Mouse (Mus musculus): ENCODE results near the gene Slco6d1. TPM values are rescaled to one million over a fixed set of nuclear protein-coding genes. Genes with fewer than 3 reads are reported as not detected.
"Not testable (repeated sequence)": the region's sequence is repeated elsewhere in the genome, so short reads cannot be mapped to it uniquely, and the experiment has no call there.

The Slco6d1 gene
- polyA plus RNA-seq, 1 experiment from 2014 or later, result not detected

DNA sequence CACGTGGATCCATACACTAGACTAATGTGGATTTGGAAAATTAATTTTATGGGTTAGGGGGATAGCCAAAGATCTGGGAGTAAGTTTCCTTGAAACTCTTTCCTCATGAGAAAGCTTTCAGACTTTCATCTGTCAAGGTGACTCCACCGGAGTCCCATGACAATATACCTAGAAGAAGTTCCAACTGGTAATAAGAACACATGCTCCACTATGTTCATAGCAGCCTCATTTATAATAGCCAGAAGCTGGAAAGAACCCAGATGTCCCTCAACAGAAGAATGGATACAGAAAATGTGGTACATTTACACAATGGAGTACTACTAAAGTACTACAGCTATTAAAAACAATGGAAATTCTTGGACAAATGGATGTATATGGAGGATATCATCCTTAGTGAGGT, 107.4 kb downstream of the Slco6d1 start:
- 92% methylated on average over 1 of the region's 2 CpGs for WGBS
- not testable (repeated sequence) for H3K9ac ChIP-seq (ENCODE audit: low read length); H3K4me1 ChIP-seq (ENCODE audit: control insufficient read depth, insufficient read depth, low read length); DNase-seq (ENCODE audit: low spot score); H3K9me3 ChIP-seq (ENCODE audit: control insufficient read depth, low read length); H3K36me3 ChIP-seq (ENCODE audit: control insufficient read depth, insufficient read depth, low read length); H3K27ac ChIP-seq (ENCODE audit: low read depth, low read length); H3K4me3 ChIP-seq (ENCODE audit: low read depth, low read length); H3K27me3 ChIP-seq (ENCODE audit: control insufficient read depth, insufficient read depth, low read length); ATAC-seq (ENCODE audit: insufficient read depth, low FRiP score, low TSS enrichment); H3K4me2 ChIP-seq (ENCODE audit: low read depth)

DNA sequence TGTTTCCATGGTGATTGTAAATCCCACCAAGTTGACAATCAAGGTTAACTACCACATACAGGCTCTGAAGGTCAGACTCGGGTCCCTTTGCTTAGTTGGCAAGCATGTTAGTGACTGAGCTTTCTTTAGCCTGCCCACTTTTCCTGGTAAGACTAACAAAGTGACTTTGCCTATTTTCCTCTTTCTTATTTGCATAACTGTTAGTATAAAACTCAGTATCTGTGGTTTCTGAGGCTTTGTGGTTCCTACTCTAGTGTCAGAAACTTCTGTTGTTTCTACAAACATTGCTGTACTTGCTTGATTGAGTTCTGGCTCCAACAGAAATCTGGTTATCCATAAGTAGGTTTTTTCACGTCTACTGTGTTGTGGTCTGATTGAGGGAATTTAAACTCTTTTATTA, 124.4 kb downstream of the Slco6d1 start:
- no peak for ATAC-seq (ENCODE audit: insufficient read depth, low FRiP score, low TSS enrichment)
- no peak overlapping the region for H3K4me3 ChIP-seq (ENCODE audit: low read depth, low read length)
- no peaks in the 10 kb centered on the region for H3K4me1 ChIP-seq (ENCODE audit: control insufficient read depth, insufficient read depth, low read length)
- no peak for DNase-seq (ENCODE audit: low spot score)
- no peaks in the 10 kb centered on the region for H3K27me3 ChIP-seq (ENCODE audit: control insufficient read depth, insufficient read depth, low read length)
- no peaks in the 10 kb centered on the region for H3K36me3 ChIP-seq (ENCODE audit: control insufficient read depth, insufficient read depth, low read length)
- no peak overlapping the region for H3K4me2 ChIP-seq (ENCODE audit: low read depth)
- no peak overlapping the region for H3K27ac ChIP-seq (ENCODE audit: low read depth, low read length)
- no peak overlapping the region for H3K9ac ChIP-seq (ENCODE audit: low read length)
- 83% methylated on average over 2 of the region's 2 CpGs for WGBS
- no peaks in the 10 kb centered on the region for H3K9me3 ChIP-seq (ENCODE audit: control insufficient read depth, low read length)

DNA sequence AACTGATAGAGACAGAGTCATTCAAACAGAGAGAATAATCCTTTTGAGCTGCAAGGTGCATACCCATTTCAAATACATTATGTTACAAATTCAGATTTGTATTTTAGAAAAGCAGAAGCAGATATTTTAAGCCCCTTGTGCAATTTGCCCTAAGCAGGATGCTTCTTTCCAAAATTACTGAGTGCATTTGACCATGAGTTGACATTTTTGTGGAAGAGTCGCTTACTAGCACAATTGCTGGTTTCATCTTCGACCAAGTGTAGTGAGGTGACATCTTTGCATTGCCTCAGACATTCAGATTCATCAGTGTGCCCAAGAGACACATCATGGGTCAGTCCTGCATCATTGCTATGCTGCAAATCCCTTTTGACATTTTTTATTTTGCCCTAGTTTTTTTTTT, 133.5 kb downstream of the Slco6d1 start:
- DNase-seq (ENCODE audit: low spot score), result no peak
- no peak for ATAC-seq (ENCODE audit: insufficient read depth, low FRiP score, low TSS enrichment)
- WGBS, result 83% methylated on average over 2 of the region's 2 CpGs

DNA sequence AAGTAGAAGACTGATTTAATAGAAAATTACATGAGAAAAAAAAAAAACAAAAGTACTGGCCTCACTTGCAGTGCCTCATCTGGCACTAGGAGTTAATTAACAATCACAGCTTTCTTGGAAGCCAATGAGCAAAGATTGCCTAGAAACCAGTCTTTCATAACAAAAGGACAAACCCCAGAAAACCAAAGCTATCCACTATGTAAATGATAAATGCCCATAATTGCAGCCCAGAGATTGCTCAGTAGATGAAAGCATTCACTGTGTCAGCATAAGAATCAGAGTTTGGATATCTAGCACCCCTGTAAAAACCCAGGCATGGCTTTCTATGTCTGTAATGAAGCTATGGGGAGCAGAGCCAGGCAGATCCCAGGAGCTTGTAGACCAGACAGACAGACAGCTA, 144.8 kb downstream of the Slco6d1 start:
- Histone ChIP-seq H3K9me3 (ENCODE audit: control insufficient read depth, low read length) (no peaks in the 10 kb centered on the region), H3K4me1 (ENCODE audit: control insufficient read depth, insufficient read depth, low read length) (no peaks in the 10 kb centered on the region), H3K36me3 (ENCODE audit: control insufficient read depth, insufficient read depth, low read length) (no peaks in the 10 kb centered on the region), H3K4me3 (ENCODE audit: low read depth, low read length) (no peak overlapping the region), H3K27ac (ENCODE audit: low read depth, low read length) (no peak overlapping the region), H3K4me2 (ENCODE audit: low read depth) (no peak overlapping the region), H3K9ac (ENCODE audit: low read length) (no peak overlapping the region), H3K27me3 (ENCODE audit: control insufficient read depth, insufficient read depth, low read length) (no peaks in the 10 kb centered on the region)
- DNase-seq (ENCODE audit: low spot score) (no peak), ATAC-seq (ENCODE audit: insufficient read depth, low FRiP score, low TSS enrichment) (no peak)

More for the DNA sequence above, 133.5 kb downstream of the Slco6d1 start:
- Histone ChIP-seq H3K4me3 (ENCODE audit: low read depth, low read length) (no peak overlapping the region), H3K27ac (ENCODE audit: low read depth, low read length) (no peak overlapping the region), H3K9ac (ENCODE audit: low read length) (no peak overlapping the region), H3K27me3 (ENCODE audit: control insufficient read depth, insufficient read depth, low read length) (no peaks in the 10 kb centered on the region), H3K36me3 (ENCODE audit: control insufficient read depth, insufficient read depth, low read length) (no peaks in the 10 kb centered on the region), H3K9me3 (ENCODE audit: control insufficient read depth, low read length) (no peaks in the 10 kb centered on the region), H3K4me1 (ENCODE audit: control insufficient read depth, insufficient read depth, low read length) (no peaks in the 10 kb centered on the region), H3K4me2 (ENCODE audit: low read depth) (no peak overlapping the region)

Small RNAs within 50 kb of the gene (microRNA-seq; reads per million reads assigned to microRNA genes)
- not detected for gene Gm26134
